Mouse (Mus musculus): Measurements from ENCODE around the gene Ccr9.

GRCm38 (mm10) chr9:123802421-123802820, 124.2 kb downstream of the Ccr9 start:
- TF ChIP-seq POLR2A (IDR thresholded peaks at IDR 0.05; ENCODE audit: insufficient read depth, low read length) (no peak), CTCF (IDR thresholded peaks at IDR 0.05; ENCODE audit: low read depth, low read length) (no peak)

Measured in ES-Bruce4 (cell line).